Mouse (Mus musculus): ENCODE data around the gene 1700012P22Rik. TPM values are rescaled to one million over a fixed set of nuclear protein-coding genes. Genes with fewer than 3 reads are reported as not detected.

The 1700012P22Rik gene
- polyA plus RNA-seq (2016; fragmentation: Nextera tagmentation; extraction: Ambion mirVana), result 0.16 and 0.47 TPM in 2 replicates

GRCm38 (mm10) chr4:144438672-144439071 is at the start of gene 1700012P22Rik:
1700012P22Rik (minus strand) TSS chr4:144438772.
- no peaks in the 10 kb centered on the region for H3K36me3 ChIP-seq
- H3K4me3 ChIP-seq, result no peak within 1 kb of the TSS
- no peak within 1 kb of the TSS for H3K27ac ChIP-seq
- peaks cover 10% of the 10 kb centered on the region; the same call in 1 of the 2 replicates for H3K9me3 ChIP-seq
- H3K4me1 ChIP-seq (replicated peaks), result no peaks in the 10 kb centered on the region
- DNase-seq (ENCODE audit: low spot score), result no peak
- no peaks in the 10 kb centered on the region for H3K27me3 ChIP-seq (ENCODE audit: insufficient read depth, poor library complexity, severe bottlenecking)

- no peak overlapping the region for H3K4me3 ChIP-seq
- no peaks in the 10 kb centered on the region for H3K36me3 ChIP-seq
- H3K27ac ChIP-seq, result no peak overlapping the region
- H3K4me1 ChIP-seq (replicated peaks), result no peaks in the 10 kb centered on the region
- H3K27me3 ChIP-seq (ENCODE audit: insufficient read depth, poor library complexity, severe bottlenecking), result no peaks in the 10 kb centered on the region
- no peak for DNase-seq (ENCODE audit: low spot score)
- 86% methylated on average over 1 of the region's 1 CpGs for WGBS
- H3K9me3 ChIP-seq, result peaks cover 20% of the 10 kb centered on the region; the same call in 1 of the 2 replicates
Measured at GRCm38 (mm10) chr4:144468091-144468490, 29.5 kb upstream of the 1700012P22Rik start.

- Histone ChIP-seq H3K27ac (no peak overlapping the region), H3K36me3 (no peaks in the 10 kb centered on the region), H3K27me3 (ENCODE audit: insufficient read depth, poor library complexity, severe bottlenecking) (no peaks in the 10 kb centered on the region), H3K4me3 (no peak overlapping the region), H3K4me1 (replicated peaks) (no peaks in the 10 kb centered on the region), H3K9me3 (peaks cover 15% of the 10 kb centered on the region; the same call in 1 of the 2 replicates)
- 87% methylated on average over 2 of the region's 2 CpGs for WGBS
- DNase-seq (ENCODE audit: low spot score), result no peak
Measured at GRCm38 (mm10) chr4:144465206-144465605, 26.6 kb upstream of the 1700012P22Rik start.

GRCm38 (mm10) chr4:144463656-144464055 is 25.1 kb upstream of the 1700012P22Rik start, which contains the start of gene Aadacl3:
Aadacl3 (minus strand) TSS chr4:144463756.
- H3K36me3 ChIP-seq, result no peaks in the 10 kb centered on the region
- H3K4me3 ChIP-seq, result no peak within 1 kb of the TSS
- H3K27ac ChIP-seq, result no peak within 1 kb of the TSS
- H3K4me1 ChIP-seq (replicated peaks), result no peaks in the 10 kb centered on the region
- H3K9me3 ChIP-seq, result peaks cover 13% of the 10 kb centered on the region; the same call in 1 of the 2 replicates
- 77% methylated on average over 3 of the region's 3 CpGs for WGBS
- no peaks in the 10 kb centered on the region for H3K27me3 ChIP-seq (ENCODE audit: insufficient read depth, poor library complexity, severe bottlenecking)
- DNase-seq (ENCODE audit: low spot score), result no peak

- no peak for DNase-seq (ENCODE audit: low spot score)
- Histone ChIP-seq H3K9me3 (peaks cover 24% of the 10 kb centered on the region), H3K27ac (no peak within 1 kb of the TSS), H3K4me1 (replicated peaks) (no peaks in the 10 kb centered on the region), H3K4me3 (no peak within 1 kb of the TSS), H3K36me3 (no peaks in the 10 kb centered on the region), H3K27me3 (ENCODE audit: insufficient read depth, poor library complexity, severe bottlenecking) (no peaks in the 10 kb centered on the region)
- 84% methylated on average over 2 of the region's 2 CpGs for WGBS
Measured at GRCm38 (mm10) chr4:144453217-144453616, 14.6 kb upstream of the 1700012P22Rik start, which contains the start of gene Gm9944. Gm9944 (minus strand) TSS chr4:144453317.

- Histone ChIP-seq H3K36me3 (no peaks in the 10 kb centered on the region), H3K4me3 (no peak overlapping the region), H3K27ac (no peak overlapping the region), H3K27me3 (ENCODE audit: insufficient read depth, poor library complexity, severe bottlenecking) (no peaks in the 10 kb centered on the region), H3K4me1 (replicated peaks) (no peaks in the 10 kb centered on the region), H3K9me3 (0 out of 2 replicates have a peak, but pooled peaks cover 2% of the 10 kb centered on the region)
- DNase-seq (ENCODE audit: low spot score), result no peak
- WGBS, result 89% methylated on average over 2 of the region's 2 CpGs
Measured at GRCm38 (mm10) chr4:144448546-144448945, 10.0 kb upstream of the 1700012P22Rik start.

GRCm38 (mm10) chr4:144441582-144441981 is 3.0 kb upstream of the 1700012P22Rik start:
- H3K4me1 ChIP-seq (replicated peaks), result no peaks in the 10 kb centered on the region
- no peaks in the 10 kb centered on the region for H3K27me3 ChIP-seq (ENCODE audit: insufficient read depth, poor library complexity, severe bottlenecking)
- no peaks in the 10 kb centered on the region for H3K36me3 ChIP-seq
- DNase-seq (ENCODE audit: low spot score), result no peak
- H3K9me3 ChIP-seq, result peaks cover 10% of the 10 kb centered on the region; the same call in 1 of the 2 replicates
- H3K27ac ChIP-seq, result no peak overlapping the region
- 92% methylated on average over 1 of the region's 1 CpGs for WGBS
- H3K4me3 ChIP-seq, result no peak overlapping the region

- Histone ChIP-seq H3K36me3 (no peaks in the 10 kb centered on the region), H3K4me1 (replicated peaks) (no peaks in the 10 kb centered on the region), H3K27me3 (ENCODE audit: insufficient read depth, poor library complexity, severe bottlenecking) (no peaks in the 10 kb centered on the region), H3K9me3 (peaks cover 10% of the 10 kb centered on the region; the same call in 1 of the 2 replicates), H3K4me3 (no peak overlapping the region), H3K27ac (no peak overlapping the region)
- WGBS, result 87% methylated on average over 4 of the region's 4 CpGs
- no peak for DNase-seq (ENCODE audit: low spot score)
Measured at GRCm38 (mm10) chr4:144441095-144441494, 2.5 kb upstream of the 1700012P22Rik start.

- WGBS, result 91% methylated on average over 5 of the region's 5 CpGs
- H3K27me3 ChIP-seq (ENCODE audit: insufficient read depth, poor library complexity, severe bottlenecking), result no peaks in the 10 kb centered on the region
- H3K9me3 ChIP-seq, result 0 out of 2 replicates have a peak, but pooled peaks cover 4% of the 10 kb centered on the region
- H3K36me3 ChIP-seq, result no peaks in the 10 kb centered on the region
- H3K4me1 ChIP-seq (replicated peaks), result no peaks in the 10 kb centered on the region
- DNase-seq (ENCODE audit: low spot score), result no peak
- H3K27ac ChIP-seq, result no peak overlapping the region
- no peak overlapping the region for H3K4me3 ChIP-seq
Measured at GRCm38 (mm10) chr4:144433216-144433615, 5.4 kb downstream of the 1700012P22Rik start.

- Histone ChIP-seq H3K9me3 (0 out of 2 replicates have a peak, but pooled peaks cover 4% of the 10 kb centered on the region), H3K27ac (no peak overlapping the region), H3K36me3 (no peaks in the 10 kb centered on the region), H3K27me3 (ENCODE audit: insufficient read depth, poor library complexity, severe bottlenecking) (no peaks in the 10 kb centered on the region), H3K4me3 (no peak overlapping the region), H3K4me1 (replicated peaks) (no peaks in the 10 kb centered on the region)
- 91% methylated on average over 2 of the region's 2 CpGs for WGBS
- no peak for DNase-seq (ENCODE audit: low spot score)
Measured at GRCm38 (mm10) chr4:144430723-144431122, 7.8 kb downstream of the 1700012P22Rik start.

- no peak overlapping the region for H3K4me3 ChIP-seq
- H3K9me3 ChIP-seq, result 0 out of 2 replicates have a peak, but pooled peaks cover 4% of the 10 kb centered on the region
- DNase-seq (ENCODE audit: low spot score), result no peak
- no peaks in the 10 kb centered on the region for H3K27me3 ChIP-seq (ENCODE audit: insufficient read depth, poor library complexity, severe bottlenecking)
- no peak overlapping the region for H3K27ac ChIP-seq
- WGBS, result 22% methylated on average over 3 of the region's 3 CpGs
- no peaks in the 10 kb centered on the region for H3K36me3 ChIP-seq
- H3K4me1 ChIP-seq (replicated peaks), result no peaks in the 10 kb centered on the region
Measured at GRCm38 (mm10) chr4:144428868-144429267, 9.7 kb downstream of the 1700012P22Rik start.

GRCm38 (mm10) chr4:144424590-144424989 is 14.0 kb downstream of the 1700012P22Rik start:
- H3K4me3 ChIP-seq, result no peak overlapping the region
- H3K9me3 ChIP-seq, result peaks cover 4% of the 10 kb centered on the region; the same call in 1 of the 2 replicates
- no peaks in the 10 kb centered on the region for H3K36me3 ChIP-seq
- no peaks in the 10 kb centered on the region for H3K27me3 ChIP-seq (ENCODE audit: insufficient read depth, poor library complexity, severe bottlenecking)
- DNase-seq (ENCODE audit: low spot score), result no peak
- WGBS, result 80% methylated on average over 5 of the region's 5 CpGs
- no peak overlapping the region for H3K27ac ChIP-seq
- H3K4me1 ChIP-seq (replicated peaks), result no peaks in the 10 kb centered on the region

- H3K9me3 ChIP-seq, result peaks cover 16% of the 10 kb centered on the region
- no peak overlapping the region for H3K27ac ChIP-seq
- H3K27me3 ChIP-seq (ENCODE audit: insufficient read depth, poor library complexity, severe bottlenecking), result no peaks in the 10 kb centered on the region
- no peak overlapping the region for H3K4me3 ChIP-seq
- H3K36me3 ChIP-seq, result no peaks in the 10 kb centered on the region
- DNase-seq (ENCODE audit: low spot score), result no peak
- H3K4me1 ChIP-seq (replicated peaks), result no peaks in the 10 kb centered on the region
Measured at GRCm38 (mm10) chr4:144420644-144421043, 17.9 kb downstream of the 1700012P22Rik start.

Measured in hindbrain, embryonic 10.5 days (tissue).